Mouse (Mus musculus): Measurements from ENCODE around the gene Wdfy1. TPM values are rescaled to one million over a fixed set of nuclear protein-coding genes. Genes with fewer than 3 reads are reported as not detected.
A peak's percentile ranks its signal among the peaks of the same experiment; 100 is the strongest.

Wdfy1 gene
- total RNA-seq, 2 experiments from 2014 or later = 40.4 to 44.0 TPM

GRCm38 (mm10) chr1:79713081-79713480 lies 62.9 kb downstream of the Wdfy1 start:
- DNase-seq (ENCODE audit: low spot score in 2 of 2) = no peak

- DNase-seq (ENCODE audit: low spot score in 2 of 2) = no peak
These were observed 64.5 kb downstream of the Wdfy1 start for GRCm38 (mm10) chr1:79711147-79712126.

- DNase-seq (ENCODE audit: low spot score in 2 of 2) = no peak
These were observed 65.3 kb downstream of the Wdfy1 start for GRCm38 (mm10) chr1:79710678-79711077.

- no peak for DNase-seq (ENCODE audit: low spot score in 2 of 2)
These were observed 65.7 kb downstream of the Wdfy1 start for GRCm38 (mm10) chr1:79710216-79710615.

- no peak for DNase-seq (ENCODE audit: low spot score in 2 of 2)
These were observed 68.6 kb downstream of the Wdfy1 start for GRCm38 (mm10) chr1:79707383-79707782.

GRCm38 (mm10) chr1:79706707-79707106 lies 69.2 kb downstream of the Wdfy1 start:
- no peak for DNase-seq (ENCODE audit: low spot score in 2 of 2)

GRCm38 (mm10) chr1:79704672-79705071 lies 71.3 kb downstream of the Wdfy1 start:
- no peak for DNase-seq (ENCODE audit: low spot score in 2 of 2)

- no peak for DNase-seq (ENCODE audit: low spot score in 2 of 2)
These were observed 72.4 kb downstream of the Wdfy1 start for GRCm38 (mm10) chr1:79703520-79703919.

GRCm38 (mm10) chr1:79698506-79698905 lies 77.4 kb downstream of the Wdfy1 start:
- DNase-seq (ENCODE audit: low spot score in 2 of 2) = no peak

- DNase-seq (ENCODE audit: low spot score in 2 of 2) = no peak
These were observed 78.6 kb downstream of the Wdfy1 start for GRCm38 (mm10) chr1:79697382-79697781.

- no peak for DNase-seq (ENCODE audit: low spot score in 2 of 2)
These were observed 79.0 kb downstream of the Wdfy1 start for GRCm38 (mm10) chr1:79696933-79697332.

GRCm38 (mm10) chr1:79692482-79692881 lies 83.5 kb downstream of the Wdfy1 start:
- DNase-seq (ENCODE audit: low spot score in 2 of 2) = no peak

GRCm38 (mm10) chr1:79687254-79687653 lies 88.7 kb downstream of the Wdfy1 start:
- DNase-seq (ENCODE audit: low spot score in 2 of 2) = no peak

GRCm38 (mm10) chr1:79684027-79684426 lies 91.9 kb downstream of the Wdfy1 start:
- no peak for DNase-seq (ENCODE audit: low spot score in 2 of 2)

- DNase-seq (ENCODE audit: low spot score in 2 of 2) = no peak
These were observed 93.0 kb downstream of the Wdfy1 start for GRCm38 (mm10) chr1:79682936-79683335.

- DNase-seq (ENCODE audit: low spot score in 2 of 2) = no peak
These were observed 95.2 kb downstream of the Wdfy1 start for GRCm38 (mm10) chr1:79680777-79681176.

GRCm38 (mm10) chr1:79678117-79678684 lies 97.7 kb downstream of the Wdfy1 start:
- DNase-seq (ENCODE audit: low spot score in 2 of 2) = no peak

GRCm38 (mm10) chr1:79675716-79676115 lies 100.2 kb downstream of the Wdfy1 start:
- no peak for DNase-seq (ENCODE audit: low spot score in 2 of 2)

GRCm38 (mm10) chr1:79671543-79672337 lies 104.2 kb downstream of the Wdfy1 start, which contains the start of gene Ap1s3:
Ap1s3 (minus strand) TSS chr1:79671972.
- peak; percentile 13 to 28 for DNase-seq (ENCODE audit: low spot score in 2 of 2)

- DNase-seq (ENCODE audit: low spot score in 2 of 2) = no peak
These were observed 104.8 kb downstream of the Wdfy1 start for GRCm38 (mm10) chr1:79671196-79671542.

GRCm38 (mm10) chr1:79669419-79669974 lies 106.4 kb downstream of the Wdfy1 start:
- no peak for DNase-seq (ENCODE audit: low spot score in 2 of 2)

All from adrenal gland, adult 18-20 months (tissue).